Mouse (Mus musculus): ENCODE measurements around the gene Npy4r.

- TF ChIP-seq CTCF (IDR thresholded peaks at IDR 0.05; ENCODE audit: borderline replicate concordance, insufficient read depth, low read length) (no peak), POLR2A (IDR thresholded peaks at IDR 0.05; ENCODE audit: low read depth, low read length) (no peak)
These were observed 56.1 kb downstream of the Npy4r start for GRCm38 (mm10) chr14:34096161-34096560.

Data from embryonic fibroblast, embryonic 13.5 days (primary cell).